Mouse (Mus musculus) kidney, postnatal 0 days (tissue): ENCODE measurements around the gene Chek2. TPM values are rescaled to one million over a fixed set of nuclear protein-coding genes. Genes with fewer than 3 reads are reported as not detected.

Source experiments
- ATAC-seq: fragments of 200-750 bp; cut with Nextera tagmentation; replicated peaks from 2 replicates; pipeline ENCODE4 v1.8.0; 2017; ENCODE audit warnings: low read depth, moderate number of reproducible peaks, moderate TSS enrichment, moderate library complexity; ENCODE audit not compliant: low FRiP score
- DNase-seq: peaks from one replicate; pipeline ENCODE4 v3.0.0-alpha.2; 2016; ENCODE audit warnings: low spot score
- H3K27ac ChIP-seq: fragments of 300-500 bp; sonication (generic); 2 replicates; pipeline ENCODE4 v1.5.1; 2014; ENCODE audit warnings: mild to moderate bottlenecking
- H3K27me3 ChIP-seq: fragments of 300-500 bp; sonication (generic); 2 replicates; pipeline ENCODE4 v1.6.1; 2014; ENCODE audit warnings: low read length, mixed read lengths; ENCODE audit not compliant: insufficient read depth
- H3K36me3 ChIP-seq: fragments of 300-500 bp; sonication (generic); 2 replicates; pipeline ENCODE4 v1.6.1; 2014; ENCODE audit warnings: low read length, mixed read lengths; ENCODE audit not compliant: insufficient read depth
- H3K4me1 ChIP-seq: fragments of 300-500 bp; sonication (generic); replicated peaks from 2 replicates; pipeline ENCODE4 v1.6.1; 2014; ENCODE audit warnings: antibody characterized with exemption, low read length, mixed read lengths; ENCODE audit not compliant: insufficient read depth
- H3K4me2 ChIP-seq: fragments of 300-500 bp; sonication (generic); 2 replicates; pipeline ENCODE4 v1.6.1; 2014; ENCODE audit warnings: mild to moderate bottlenecking, low read length, moderate library complexity, mixed read lengths
- H3K4me3 ChIP-seq: fragments of 300-500 bp; sonication (generic); replicated peaks from 2 replicates; pipeline ENCODE4 v1.5.1; 2014; ENCODE audit warnings: low read depth, low read length
- H3K9ac ChIP-seq: fragments of 300-500 bp; sonication (generic); 2 replicates; pipeline ENCODE4 v1.6.1; 2014; ENCODE audit warnings: low read depth, low read length
- H3K9me3 ChIP-seq: fragments of 300-500 bp; sonication (generic); replicated peaks from 2 replicates; pipeline ENCODE4 v1.6.1; 2016; ENCODE audit warnings: low read length, inconsistent platforms, mixed read lengths
- CTCF ChIP-seq: IDR thresholded peaks from 2 replicates; pipeline ENCODE4 v1.5.1; 2016; ENCODE audit warnings: antibody characterized with exemption, low read depth, mild to moderate bottlenecking, moderate library complexity
- WGBS: fragments of 180-500 bp; shearing (Covaris S2); extraction: QIAGEN DNeasy Blood & Tissue Kit; methylation state at CpG from one replicate; pipeline ENCODE4 v1.1.7; 2014; 5-methylcytosine and 5-hydroxymethylcytosine counted together
- polyA plus RNA-seq: library from polyadenylated mRNA; unstranded; fragments of >200 nt; fragmentation: Nextera tagmentation; extraction: Ambion mirVana; gene quantifications from 2 replicates; pipeline ENCODE4 v1.2.1, GENCODE M21; 2015

Chek2 gene
- polyA plus RNA-seq, 1 experiment from 2014 or later: 12.9 TPM

DNA sequence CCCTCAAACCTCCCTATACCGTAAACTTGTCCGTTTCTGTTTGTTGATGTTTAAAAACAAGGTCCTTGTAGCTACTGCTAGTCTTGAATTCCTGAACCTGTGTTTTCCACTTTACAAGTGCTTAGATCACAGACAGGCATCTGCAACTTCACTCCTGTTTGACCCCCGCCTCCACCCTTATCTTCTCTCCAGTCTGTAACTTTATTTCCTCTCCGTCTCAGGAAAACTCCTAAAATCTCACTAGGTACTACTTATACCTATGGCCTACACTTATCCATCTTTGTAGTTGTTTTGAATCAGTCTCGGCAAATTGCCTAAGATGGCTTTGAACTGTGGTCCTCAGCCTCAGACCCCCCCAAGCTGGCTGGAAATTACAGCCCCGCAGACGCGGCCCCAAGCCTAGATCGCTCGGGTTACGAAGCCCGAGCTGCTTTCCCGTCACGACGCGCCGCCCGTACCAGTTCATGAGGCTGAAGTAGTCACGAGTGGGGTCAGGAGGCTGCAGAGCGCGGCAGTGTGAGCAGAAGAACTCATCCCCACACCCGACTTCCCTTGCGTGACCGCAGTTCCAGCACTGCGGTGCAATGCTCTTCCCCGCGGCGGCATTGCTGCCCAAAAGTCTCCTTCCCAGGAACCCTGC, 621 bp upstream of the Chek2 start:
- peaks cover 6% of the 10 kb centered on the region; the same call in 1 of the 2 replicates for H3K4me1 ChIP-seq
- WGBS: 6% methylated on average over 28 of the region's 28 CpGs
- H3K4me2 ChIP-seq: peak overlapping the region; percentile 82
- peak overlapping the region; percentile 66 for H3K4me3 ChIP-seq
- H3K27ac ChIP-seq: peak overlapping the region; percentile 91
- TF ChIP-seq CTCF: no peak
- H3K36me3 ChIP-seq: no peaks in the 10 kb centered on the region
- H3K27me3 ChIP-seq: no peaks in the 10 kb centered on the region
- DNase-seq: peak; percentile 21
- ATAC-seq: no peak
- no peaks in the 10 kb centered on the region for H3K9me3 ChIP-seq
- H3K9ac ChIP-seq: peak overlapping the region; percentile 68

DNA sequence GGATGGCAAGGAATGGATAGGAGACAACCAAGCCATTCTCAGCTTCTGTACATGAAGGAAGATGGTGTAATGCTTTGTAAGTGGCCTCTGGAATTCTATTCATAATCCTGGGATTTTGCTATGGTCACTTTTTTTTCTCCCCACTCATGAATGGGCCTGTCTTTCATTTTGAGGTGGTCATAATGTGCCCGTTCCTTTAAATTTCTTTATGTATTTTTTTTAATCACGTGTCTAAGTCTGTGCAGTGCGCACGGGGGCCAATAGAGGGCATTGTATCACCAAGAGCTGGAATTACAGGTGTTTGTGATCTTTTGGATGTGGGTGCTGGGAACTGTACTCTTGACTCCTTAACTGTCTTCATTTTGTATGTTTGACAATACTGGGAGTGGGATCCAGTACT, 686 bp downstream of the Chek2 start:
- DNase-seq (peak; percentile 40), ATAC-seq (no peak)
- TF ChIP-seq CTCF: peak; percentile 61; the same call in 1 of the 2 replicates
- peak overlapping the region; percentile 81 for H3K27ac ChIP-seq
- H3K27me3 ChIP-seq: no peaks in the 10 kb centered on the region
- H3K4me2 ChIP-seq: peak overlapping the region; percentile 82
- H3K4me1 ChIP-seq: peaks cover 6% of the 10 kb centered on the region; the same call in 1 of the 2 replicates
- H3K9me3 ChIP-seq: no peaks in the 10 kb centered on the region
- 10% methylated on average over 4 of the region's 4 CpGs for WGBS
- H3K4me3 ChIP-seq: peak overlapping the region; percentile 66
- H3K9ac ChIP-seq: peak overlapping the region; percentile 56
- 0 out of 2 replicates have a peak, but pooled peaks cover 2% of the 10 kb centered on the region for H3K36me3 ChIP-seq

DNA sequence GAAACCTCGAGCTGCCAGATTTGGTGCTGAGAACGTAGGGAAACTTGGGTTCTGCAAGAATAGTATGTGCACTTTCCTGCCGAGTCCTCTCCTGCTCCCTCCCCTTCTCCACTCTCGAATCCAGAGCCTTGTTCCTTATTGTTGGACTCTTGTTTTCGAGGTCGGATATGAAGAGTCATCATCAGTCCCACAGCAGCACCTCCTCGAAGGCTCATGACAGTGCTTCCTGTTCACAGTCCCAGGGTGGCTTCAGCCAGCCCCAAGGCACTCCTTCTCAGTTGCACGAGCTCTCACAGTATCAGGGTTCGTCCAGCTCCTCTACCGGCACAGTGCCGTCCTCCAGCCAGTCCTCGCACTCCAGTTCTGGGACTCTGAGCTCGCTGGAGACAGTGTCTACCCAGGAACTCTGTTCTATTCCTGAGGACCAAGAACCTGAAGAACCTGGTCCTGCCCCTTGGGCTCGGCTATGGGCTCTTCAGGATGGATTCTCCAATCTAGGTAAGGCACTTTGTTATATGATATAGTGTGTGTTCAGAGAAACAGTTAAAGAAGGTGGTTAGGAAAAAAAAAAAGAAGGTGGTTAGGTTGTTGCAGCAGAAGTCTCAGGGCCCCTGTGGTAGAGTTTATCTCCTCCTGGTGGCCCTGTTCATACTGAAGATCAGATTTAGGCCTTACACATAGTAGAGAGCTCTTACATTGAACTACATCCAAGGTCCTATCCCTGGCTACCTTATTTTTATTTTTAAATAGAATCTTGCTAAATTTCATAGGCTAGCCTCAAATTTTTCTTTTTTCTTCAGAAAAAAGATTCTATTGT, 1.5 kb downstream of the Chek2 start:
- Histone ChIP-seq H3K36me3 (0 out of 2 replicates have a peak, but pooled peaks cover 2% of the 10 kb centered on the region), H3K9me3 (no peaks in the 10 kb centered on the region), H3K4me2 (no peak overlapping the region), H3K4me3 (no peak overlapping the region), H3K4me1 (peaks cover 6% of the 10 kb centered on the region; the same call in 1 of the 2 replicates), H3K27ac (no peak overlapping the region), H3K9ac (no peak overlapping the region), H3K27me3 (no peaks in the 10 kb centered on the region)
- no peak for ATAC-seq
- no peak for DNase-seq
- 94% methylated on average over 14 of the region's 14 CpGs for WGBS
- no peak for TF ChIP-seq CTCF

DNA sequence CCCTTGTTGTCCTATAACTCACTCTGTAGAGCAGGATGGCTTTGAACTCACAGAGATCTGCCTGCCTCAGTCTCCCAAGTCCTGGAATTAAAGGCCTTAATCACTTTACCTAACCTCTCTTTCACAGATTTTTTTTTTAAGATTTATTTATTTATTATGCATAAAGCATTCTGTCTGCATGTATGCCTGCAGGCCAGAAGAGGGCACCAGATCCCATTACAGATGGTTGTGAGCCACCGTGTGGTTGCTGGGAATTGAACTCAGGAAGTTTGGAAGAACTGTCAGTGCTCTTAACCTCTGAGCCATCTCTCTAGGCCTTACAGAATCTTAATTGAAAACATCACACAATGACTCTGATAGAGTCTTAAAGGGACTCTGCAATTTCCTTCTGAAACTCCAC, 13.2 kb downstream of the Chek2 start:
- Histone ChIP-seq H3K9me3 (no peaks in the 10 kb centered on the region), H3K36me3 (no peaks in the 10 kb centered on the region), H3K4me2 (no peak overlapping the region), H3K9ac (no peak overlapping the region), H3K27ac (no peak overlapping the region), H3K27me3 (no peaks in the 10 kb centered on the region), H3K4me1 (no peaks in the 10 kb centered on the region), H3K4me3 (no peak overlapping the region)
- peak; percentile 39 for TF ChIP-seq CTCF
- ATAC-seq (no peak), DNase-seq (no peak)
- 94% methylated on average over 1 of the region's 1 CpGs for WGBS

- Histone ChIP-seq H3K4me2 (no peak overlapping the region), H3K4me3 (no peak overlapping the region), H3K27ac (peak overlapping the region; percentile 31; the same call in 1 of the 2 replicates), H3K36me3 (no peaks in the 10 kb centered on the region), H3K27me3 (no peaks in the 10 kb centered on the region), H3K9ac (no peak overlapping the region), H3K9me3 (no peaks in the 10 kb centered on the region), H3K4me1 (no peaks in the 10 kb centered on the region)
- no peak for ATAC-seq
- no peak for TF ChIP-seq CTCF
- peak; percentile 65 for DNase-seq
- 50% methylated on average over 5 of the region's 5 CpGs for WGBS
Measured at GRCm38 (mm10) chr5:110857091-110857490, 17.3 kb downstream of the Chek2 start.

GRCm38 (mm10) chr5:110859013-110859650, 19.4 kb downstream of the Chek2 start:
- peak overlapping the region; percentile 85 for H3K27ac ChIP-seq
- ATAC-seq (peak; percentile 68; the same call in 1 of the 2 replicates), DNase-seq (peak; percentile 93)
- H3K4me2 ChIP-seq: peak overlapping the region; percentile 45
- WGBS: 16% methylated on average over 13 of the region's 13 CpGs
- no peaks in the 10 kb centered on the region for H3K36me3 ChIP-seq
- no peaks in the 10 kb centered on the region for H3K9me3 ChIP-seq
- H3K9ac ChIP-seq: no peak overlapping the region
- TF ChIP-seq CTCF: no peak
- 0 out of 2 replicates have a peak overlapping the region, but pooled peaks have one; percentile 14 for H3K4me3 ChIP-seq
- no peaks in the 10 kb centered on the region for H3K27me3 ChIP-seq
- H3K4me1 ChIP-seq: no peaks in the 10 kb centered on the region
